12 mouse cellular contexts compared by ENCODE assay signal in genomic region chr8:124242208-124242607, GRCm38 (mm10). TPM values are rescaled to one million over a fixed set of nuclear protein-coding genes. Genes with fewer than 3 reads are reported as not detected.
A peak's percentile ranks its signal among the peaks of the same experiment; 100 is the strongest.
DNase-seq lines count a peak whose midpoint lies in the region; ATAC-seq and TF ChIP-seq lines count a peak whose summit lies in the region.
"Had no signal": no experiment of that assay in that cellular context is flagged by ENCODE, and none has a peak within 500 bp of the region (broad histone marks: within the 10 kb centered on the region; RNA-seq: fewer than 3 reads in every experiment).

No protein-coding gene starts in this region.

- TF ChIP-seq CTCF in lung, adult 2 months (IDR thresholded peaks at IDR 0.05; ENCODE audit: insufficient read depth, low read length) = no peak

- DNase-seq in adrenal gland, adult 2 months = peak; percentile 27
- DNase-seq in adrenal gland, adult 18-20 months (ENCODE audit: low spot score in 2 of 2) = no peak
- peak; percentile 45 to 52 for DNase-seq in lung, adult 18-20 months
- DNase-seq in lung, adult 2 months = no peak
- peak; percentile 50 for DNase-seq in kidney, postnatal 14 days
- DNase-seq in midbrain, embryonic 11.5 days (ENCODE audit: low spot score, missing footprints) = no peak
- DNase-seq in midbrain, embryonic 14.5 days = no peak
- DNase-seq: gastrocnemius, postnatal 14 days; heart, postnatal 36 days; thymus, adult 18-20 months had no signal

- no peaks in the 10 kb centered on the region; the same call in 1 of the 2 replicates for H3K9me3 ChIP-seq in stomach, embryonic 14.5 days (ENCODE audit: control insufficient read depth, low read depth, low read length)
- no peaks in the 10 kb centered on the region for H3K9me3 ChIP-seq in midbrain, embryonic 11.5 days (ENCODE audit: control insufficient read depth, low read length)
- no peaks in the 10 kb centered on the region for H3K9me3 ChIP-seq in midbrain, embryonic 14.5 days (ENCODE audit: control insufficient read depth, low read length)

- H3K4me3 ChIP-seq in lung, adult 2 months (replicated peaks; ENCODE audit: extremely low read depth, low read depth, low read length) = no peak overlapping the region
- no peak overlapping the region for H3K4me3 ChIP-seq in stomach, embryonic 14.5 days (ENCODE audit: low read depth, low read length)
- no peak overlapping the region for H3K4me3 ChIP-seq in midbrain, embryonic 11.5 days (ENCODE audit: low read depth, low read length)
- H3K4me3 ChIP-seq in midbrain, embryonic 14.5 days (replicated peaks; ENCODE audit: low read depth, low read length) = no peak overlapping the region
- H3K4me3 ChIP-seq: liver, embryonic 12.5 days had no signal

- peaks cover 13% of the 10 kb centered on the region for H3K4me1 ChIP-seq in lung, adult 2 months (ENCODE audit: control insufficient read depth, insufficient read depth, low read length)
- peaks cover 28% of the 10 kb centered on the region for H3K4me1 ChIP-seq in stomach, embryonic 14.5 days (ENCODE audit: control insufficient read depth, insufficient read depth, low read length)
- H3K4me1 ChIP-seq in midbrain, embryonic 11.5 days (ENCODE audit: control insufficient read depth, insufficient read depth, low read length) = peaks cover 2% of the 10 kb centered on the region
- peaks cover 22% of the 10 kb centered on the region for H3K4me1 ChIP-seq in midbrain, embryonic 14.5 days (ENCODE audit: control insufficient read depth, insufficient read depth, low read length)

- 49% methylated on average over 6 of the region's 6 CpGs for WGBS in lung, adult 2 months
- WGBS in stomach, embryonic 14.5 days = 41% methylated on average over 6 of the region's 6 CpGs
- WGBS in midbrain, embryonic 11.5 days = 85% methylated on average over 6 of the region's 6 CpGs
- 90% methylated on average over 6 of the region's 6 CpGs for WGBS in midbrain, embryonic 14.5 days

- H3K27me3 ChIP-seq in stomach, embryonic 14.5 days (ENCODE audit: control insufficient read depth, insufficient read depth, low read length) = no peaks in the 10 kb centered on the region
- no peaks in the 10 kb centered on the region for H3K27me3 ChIP-seq in midbrain, embryonic 11.5 days (ENCODE audit: control insufficient read depth, insufficient read depth, low read length)
- H3K27me3 ChIP-seq in midbrain, embryonic 14.5 days (ENCODE audit: control insufficient read depth, insufficient read depth, low read length) = no peaks in the 10 kb centered on the region
- H3K27me3 ChIP-seq: liver, embryonic 12.5 days had no signal

- TF ChIP-seq POLR2A in lung, adult 2 months (IDR thresholded peaks at IDR 0.05; ENCODE audit: borderline replicate concordance, extremely low read depth, low read depth, low read length) = no peak

- no peaks in the 10 kb centered on the region for H3K36me3 ChIP-seq in stomach, embryonic 14.5 days (ENCODE audit: control insufficient read depth, insufficient read depth, low read length)
- no peaks in the 10 kb centered on the region for H3K36me3 ChIP-seq in midbrain, embryonic 11.5 days (ENCODE audit: control insufficient read depth, insufficient read depth, low read length)
- H3K36me3 ChIP-seq in midbrain, embryonic 14.5 days (ENCODE audit: control insufficient read depth, insufficient read depth, low read length) = no peaks in the 10 kb centered on the region; the same call in 1 of the 2 replicates

- H3K27ac ChIP-seq in stomach, embryonic 14.5 days (ENCODE audit: low read length) = peak overlapping the region; percentile 48; the same call in 1 of the 2 replicates
- H3K27ac ChIP-seq in midbrain, embryonic 11.5 days (ENCODE audit: low read depth, low read length) = no peak overlapping the region
- H3K27ac ChIP-seq in midbrain, embryonic 14.5 days (replicated peaks; ENCODE audit: low read depth, low read length) = no peak overlapping the region
- H3K27ac ChIP-seq: liver, embryonic 12.5 days had no signal

- H3K9ac ChIP-seq in stomach, embryonic 14.5 days (replicated peaks; ENCODE audit: low read depth, low read length) = no peak overlapping the region
- H3K9ac ChIP-seq in midbrain, embryonic 11.5 days (ENCODE audit: low read length) = no peak overlapping the region
- no peak overlapping the region for H3K9ac ChIP-seq in midbrain, embryonic 14.5 days (replicated peaks; ENCODE audit: low read length)
- H3K9ac ChIP-seq: liver, embryonic 12.5 days had no signal

- no peak overlapping the region for H3K4me2 ChIP-seq in stomach, embryonic 14.5 days (replicated peaks; ENCODE audit: low read depth, low read length)
- no peak overlapping the region for H3K4me2 ChIP-seq in midbrain, embryonic 11.5 days
- H3K4me2 ChIP-seq in midbrain, embryonic 14.5 days (ENCODE audit: low read length) = no peak overlapping the region
- H3K4me2 ChIP-seq: liver, embryonic 12.5 days had no signal

- ATAC-seq in stomach, embryonic 14.5 days (ENCODE audit: insufficient number of reproducible peaks, insufficient read depth, low FRiP score, low read depth) = no peak
- ATAC-seq in midbrain, embryonic 11.5 days (ENCODE audit: low FRiP score) = no peak
- ATAC-seq in midbrain, embryonic 14.5 days (ENCODE audit: low FRiP score, low TSS enrichment) = no peak
- ATAC-seq: liver, embryonic 12.5 days had no signal

RNA-seq across cellular contexts. Expression of gene Galnt2, which starts 11.0 kb away (rescaled TPM):
- total RNA-seq in adrenal gland, adult 2 months (2021) = 10 to 100 TPM; 46.9 to 64.0 TPM
- 11.1 and 11.4 TPM in 2 replicates for polyA plus RNA-seq in adrenal gland, adult 2 months (2012; rRNA removed)
- total RNA-seq in adrenal gland, adult 18-20 months (2021) = 10 to 100 TPM; 54.3 to 63.6 TPM
- polyA plus RNA-seq in lung, adult 2 months (2012; rRNA removed) = 17.6 and 25.5 TPM in 2 replicates
- 57.6 and 74.3 TPM in 2 replicates for polyA plus RNA-seq in stomach, embryonic 14.5 days (2014; fragmentation: Nextera tagmentation; extraction: Ambion mirVana)
- 66.9 and 76.6 TPM in 2 replicates for polyA plus RNA-seq in midbrain, embryonic 11.5 days (2014; fragmentation: Nextera tagmentation; extraction: Ambion mirVana)
- 65.8 and 70.1 TPM in 2 replicates for polyA plus RNA-seq in midbrain, embryonic 14.5 days (2014; fragmentation: Nextera tagmentation; extraction: Ambion mirVana)

Comparison
In these comparisons a context has a peak if more than half of its experiments do, and no peak if none do; other contexts are left out.
1. DNase-seq: peak in adrenal gland, adult 2 months (single experiment), lung, adult 18-20 months (2 of 2) and kidney, postnatal 14 days (single experiment); none in adrenal gland, adult 18-20 months (0 of 2), lung, adult 2 months (single experiment), midbrain, embryonic 11.5 days (single experiment) and midbrain, embryonic 14.5 days (single experiment).